Mouse (Mus musculus) liver, embryonic 11.5 days (tissue): Measurements from ENCODE around the gene Gabbr2. TPM values are rescaled to one million over a fixed set of nuclear protein-coding genes. Genes with fewer than 3 reads are reported as not detected.

Source experiments
- ATAC-seq: fragments of 200-750 bp; cut with Nextera tagmentation; replicated peaks from 2 replicates; pipeline ENCODE4 v1.8.0; 2017; ENCODE audit warnings: moderate number of reproducible peaks, mild to moderate bottlenecking, moderate TSS enrichment, moderate library complexity; ENCODE audit not compliant: low FRiP score
- DNase-seq: peaks from one replicate; pipeline ENCODE4 v3.0.0-alpha.2; 2017; ENCODE audit warnings: low spot score
- H3K27ac ChIP-seq: fragments of 300-500 bp; sonication (generic); 2 replicates; pipeline ENCODE4 v1.5.1; 2014; ENCODE audit warnings: mild to moderate bottlenecking, low read depth, low read length, control low read depth
- H3K27me3 ChIP-seq: fragments of 300-500 bp; sonication (generic); replicated peaks from 2 replicates; pipeline ENCODE4 v1.6.1; 2014; ENCODE audit warnings: low read length, mixed read lengths; ENCODE audit not compliant: control insufficient read depth, insufficient read depth
- H3K36me3 ChIP-seq: fragments of 300-500 bp; sonication (generic); 2 replicates; pipeline ENCODE4 v1.6.1; 2014; ENCODE audit warnings: mild to moderate bottlenecking, low read length, moderate library complexity, mixed read lengths; ENCODE audit not compliant: control insufficient read depth, insufficient read depth
- H3K4me1 ChIP-seq: fragments of 300-500 bp; sonication (generic); replicated peaks from 2 replicates; pipeline ENCODE4 v1.6.1; 2014; ENCODE audit warnings: low read length, mixed read lengths; ENCODE audit not compliant: control insufficient read depth, insufficient read depth
- H3K4me2 ChIP-seq: fragments of 300-500 bp; sonication (generic); 2 replicates; pipeline ENCODE4 v1.6.1; 2014; ENCODE audit warnings: mild to moderate bottlenecking, control low read depth, moderate library complexity
- H3K4me3 ChIP-seq: fragments of 300-500 bp; sonication (generic); 2 replicates; pipeline ENCODE4 v1.5.1; 2014; ENCODE audit warnings: low read depth, low read length, control low read depth
- H3K9ac ChIP-seq: fragments of 300-500 bp; sonication (generic); 2 replicates; pipeline ENCODE4 v1.6.1; 2014; ENCODE audit warnings: low read depth, low read length, control low read depth
- H3K9me3 ChIP-seq: fragments of 300-500 bp; sonication (generic); 2 replicates; pipeline ENCODE4 v1.6.1; 2016; ENCODE audit warnings: low read length, inconsistent platforms, mixed read lengths; ENCODE audit not compliant: control insufficient read depth
- WGBS: fragments of 180-500 bp; shearing (Covaris S2); extraction: QIAGEN DNeasy Blood & Tissue Kit; methylation state at CpG from one replicate; pipeline ENCODE4 v1.1.7; 2014; 5-methylcytosine and 5-hydroxymethylcytosine counted together
- polyA plus RNA-seq: library from polyadenylated mRNA; unstranded; fragments of >200 nt; fragmentation: Nextera tagmentation; extraction: Ambion mirVana; gene quantifications from 2 replicates; pipeline ENCODE4 v1.2.1, GENCODE M21; 2014

The Gabbr2 gene
- polyA plus RNA-seq, 1 experiment from 2014 or later = 0.19 TPM

DNA sequence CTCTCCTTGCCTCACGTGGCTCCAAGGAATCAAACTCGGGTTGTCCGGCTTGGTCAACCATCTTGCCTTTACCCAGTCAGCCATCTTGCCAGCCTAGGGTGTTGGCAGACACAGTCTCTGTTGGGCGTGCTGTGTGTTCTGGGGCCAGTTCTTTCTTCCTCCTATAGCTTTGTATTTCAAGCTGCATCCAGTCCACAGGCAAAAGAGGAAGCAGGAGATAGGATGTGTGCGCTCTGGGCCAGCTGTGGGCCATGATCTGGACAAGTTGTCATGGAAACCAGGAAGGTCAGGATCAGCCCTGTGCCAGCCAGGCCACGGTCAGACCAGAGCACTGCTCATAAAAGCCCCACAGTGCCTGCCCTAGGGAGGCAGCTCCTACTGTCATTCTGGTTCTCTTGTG lies 74.9 kb downstream of the Gabbr2 start:
- Histone ChIP-seq H3K27ac (no peak overlapping the region), H3K36me3 (no peaks in the 10 kb centered on the region), H3K4me3 (no peak overlapping the region), H3K27me3 (no peaks in the 10 kb centered on the region), H3K9ac (no peak overlapping the region), H3K4me1 (no peaks in the 10 kb centered on the region), H3K4me2 (no peak overlapping the region), H3K9me3 (no peaks in the 10 kb centered on the region)
- WGBS = 63% methylated on average over 6 of the region's 6 CpGs
- ATAC-seq = no peak
- no peak for DNase-seq

DNA sequence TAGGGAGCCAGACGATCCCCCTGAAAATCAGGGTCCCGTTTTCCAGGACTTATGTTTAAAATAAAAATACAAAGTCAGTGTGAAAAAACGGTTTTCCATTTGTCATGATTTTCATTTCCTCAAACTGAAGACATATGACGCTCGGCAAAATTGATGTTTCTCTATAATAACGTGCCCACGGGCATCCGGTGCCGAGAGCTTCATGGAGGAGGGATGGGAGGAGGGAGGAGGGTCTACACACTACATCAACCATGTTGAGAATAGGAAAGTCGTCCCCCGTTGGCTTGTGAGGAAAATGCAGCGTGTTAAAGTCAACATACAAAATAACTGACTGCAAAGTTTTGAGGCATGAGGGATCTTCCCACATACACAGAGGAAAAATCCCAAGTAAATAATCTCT lies 75.7 kb downstream of the Gabbr2 start:
- Histone ChIP-seq H3K27ac (no peak overlapping the region), H3K4me3 (no peak overlapping the region), H3K9ac (no peak overlapping the region), H3K36me3 (no peaks in the 10 kb centered on the region), H3K27me3 (no peaks in the 10 kb centered on the region), H3K9me3 (no peaks in the 10 kb centered on the region), H3K4me1 (no peaks in the 10 kb centered on the region), H3K4me2 (no peak overlapping the region)
- 85% methylated on average over 12 of the region's 12 CpGs for WGBS
- ATAC-seq (no peak), DNase-seq (no peak)

DNA sequence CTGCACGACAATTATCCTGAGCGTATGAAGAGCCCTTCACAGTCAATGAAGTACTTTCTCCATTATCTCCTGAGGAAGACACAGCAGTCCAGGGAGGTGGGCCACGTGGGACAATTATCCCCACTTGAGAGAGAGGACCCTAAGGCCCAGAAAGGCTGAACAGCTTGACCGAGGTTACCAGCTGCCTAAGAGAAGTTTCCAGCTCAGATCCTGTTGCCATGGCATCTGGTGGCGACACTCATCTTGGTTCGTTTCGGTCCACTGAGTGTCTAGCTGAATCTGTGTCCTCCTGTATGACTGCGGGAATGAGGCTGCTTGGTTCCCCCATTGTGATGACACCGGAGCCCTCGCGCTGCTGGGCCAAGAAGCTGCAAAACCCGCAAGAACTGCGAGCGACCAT lies 76.2 kb downstream of the Gabbr2 start:
- Histone ChIP-seq H3K4me1 (no peaks in the 10 kb centered on the region), H3K27ac (no peak overlapping the region), H3K4me3 (no peak overlapping the region), H3K4me2 (no peak overlapping the region), H3K27me3 (no peaks in the 10 kb centered on the region), H3K9ac (no peak overlapping the region), H3K36me3 (no peaks in the 10 kb centered on the region), H3K9me3 (no peaks in the 10 kb centered on the region)
- ATAC-seq (no peak), DNase-seq (no peak)
- 87% methylated on average over 14 of the region's 14 CpGs for WGBS

DNA sequence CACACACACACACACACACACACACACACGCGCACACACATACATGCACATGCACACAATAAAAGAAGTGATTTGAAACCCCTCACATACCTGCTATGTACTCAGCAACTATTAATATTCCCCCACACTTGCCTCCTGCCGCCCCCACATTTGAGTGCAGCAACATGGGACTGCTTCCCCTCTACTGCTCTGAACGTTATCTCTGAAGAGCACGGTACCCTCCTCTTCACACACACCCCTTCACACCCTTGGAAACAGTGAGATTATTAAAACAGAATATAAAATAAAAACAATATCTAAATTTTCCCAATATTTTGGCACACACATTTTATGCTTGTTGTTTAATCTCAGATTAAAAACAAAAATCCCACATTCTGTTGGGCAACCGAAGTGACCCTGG lies 77.1 kb downstream of the Gabbr2 start:
- ATAC-seq = no peak; the same call in 1 of the 2 replicates
- Histone ChIP-seq H3K9ac (no peak overlapping the region), H3K27ac (no peak overlapping the region), H3K4me3 (no peak overlapping the region), H3K4me1 (no peaks in the 10 kb centered on the region), H3K9me3 (no peaks in the 10 kb centered on the region), H3K36me3 (no peaks in the 10 kb centered on the region), H3K27me3 (no peaks in the 10 kb centered on the region), H3K4me2 (no peak overlapping the region)
- DNase-seq = no peak
- WGBS = 71% methylated on average over 6 of the region's 6 CpGs

DNA sequence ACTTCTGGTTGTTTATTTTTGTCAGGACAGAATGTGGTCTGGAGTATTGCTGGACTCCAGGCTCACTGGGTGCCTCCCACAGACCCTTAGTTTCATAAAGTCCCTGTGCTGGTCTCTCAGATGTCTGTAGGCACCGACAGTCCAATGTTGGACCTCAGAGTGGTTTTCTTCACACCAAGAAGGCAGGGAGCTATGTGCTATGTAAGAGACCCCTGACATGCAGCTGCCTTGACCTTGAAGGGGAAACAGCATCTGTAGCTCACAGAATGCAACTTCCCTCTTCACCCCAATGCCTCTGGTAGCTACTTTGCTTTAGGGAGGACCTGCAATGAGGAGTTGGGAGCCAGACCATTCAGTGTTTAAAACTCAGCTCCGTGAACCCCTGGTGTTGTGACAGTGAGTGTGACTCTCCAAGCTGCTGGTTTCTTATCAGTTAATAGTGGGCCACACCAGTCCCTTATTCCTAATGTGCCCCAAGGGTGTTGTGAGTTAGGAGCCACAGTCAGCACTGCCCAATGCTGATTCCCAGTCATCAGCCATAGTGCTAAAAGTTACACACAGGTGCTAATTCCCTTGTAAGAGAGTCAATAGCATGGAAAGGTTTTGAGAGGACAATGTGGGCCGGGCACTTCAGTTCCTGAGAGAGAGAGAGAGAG lies 85.5 kb downstream of the Gabbr2 start:
- Histone ChIP-seq H3K27me3 (no peaks in the 10 kb centered on the region), H3K4me1 (peaks cover 29% of the 10 kb centered on the region), H3K9ac (no peak overlapping the region), H3K27ac (no peak overlapping the region), H3K9me3 (peaks cover 3% of the 10 kb centered on the region; the same call in 1 of the 2 replicates), H3K4me2 (no peak overlapping the region), H3K4me3 (no peak overlapping the region), H3K36me3 (no peaks in the 10 kb centered on the region)
- WGBS = 57% methylated on average over 3 of the region's 3 CpGs
- ATAC-seq = peak; percentile 61
- no peak for DNase-seq

DNA sequence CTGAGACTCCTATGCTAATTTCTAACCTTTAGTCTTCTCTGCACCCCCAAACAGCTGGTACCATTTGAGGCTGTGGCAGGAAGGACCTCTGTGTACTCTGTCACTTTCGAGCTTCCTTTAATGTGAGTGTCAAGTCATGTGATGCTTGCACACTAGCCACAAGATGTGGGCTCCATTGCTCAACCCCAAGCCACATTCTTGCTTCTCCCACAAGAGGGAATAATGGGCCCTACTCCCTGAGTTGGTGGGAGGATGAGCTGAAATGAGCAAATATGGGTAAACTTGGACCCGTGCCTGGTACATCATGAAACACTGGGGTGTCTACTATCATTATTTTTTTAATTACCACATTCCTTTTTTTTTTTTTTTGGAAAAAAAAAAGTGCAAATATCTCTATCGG lies 86.5 kb downstream of the Gabbr2 start:
- no peak overlapping the region for H3K9ac ChIP-seq
- no peak overlapping the region for H3K4me2 ChIP-seq
- 59% methylated on average over 3 of the region's 3 CpGs for WGBS
- H3K27me3 ChIP-seq = no peaks in the 10 kb centered on the region
- no peak overlapping the region for H3K4me3 ChIP-seq
- peaks cover 3% of the 10 kb centered on the region; the same call in 1 of the 2 replicates for H3K9me3 ChIP-seq
- no peak overlapping the region for H3K27ac ChIP-seq
- no peaks in the 10 kb centered on the region for H3K36me3 ChIP-seq
- no peak for ATAC-seq
- peaks cover 29% of the 10 kb centered on the region for H3K4me1 ChIP-seq
- DNase-seq = no peak

DNA sequence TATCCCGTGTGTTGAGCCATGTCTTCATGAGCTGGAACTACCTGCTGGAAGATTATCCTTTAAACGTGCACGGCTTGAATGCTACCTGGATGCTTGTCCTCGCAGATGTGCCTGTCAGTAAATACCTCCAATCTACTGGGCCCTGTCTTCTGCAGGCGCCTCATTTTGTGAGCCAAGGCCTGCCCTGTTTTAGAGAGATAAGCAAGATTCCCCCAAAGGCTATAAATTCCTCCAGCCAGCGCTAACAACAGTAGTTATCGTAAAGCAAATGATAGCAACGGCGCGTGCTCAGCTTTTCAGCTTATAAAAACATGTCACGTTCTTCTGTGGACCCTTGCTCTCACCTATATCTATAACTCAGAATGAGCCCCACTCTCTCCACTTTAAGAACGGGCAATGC lies 87.5 kb downstream of the Gabbr2 start:
- WGBS = 32% methylated on average over 12 of the region's 12 CpGs
- peak; percentile 33 for DNase-seq
- Histone ChIP-seq H3K4me2 (peak overlapping the region; percentile 31), H3K27ac (peak overlapping the region; percentile 71), H3K36me3 (no peaks in the 10 kb centered on the region), H3K9ac (no peak overlapping the region), H3K4me3 (no peak overlapping the region), H3K9me3 (peaks cover 3% of the 10 kb centered on the region; the same call in 1 of the 2 replicates), H3K27me3 (no peaks in the 10 kb centered on the region), H3K4me1 (peaks cover 29% of the 10 kb centered on the region)
- peak; percentile 86 for ATAC-seq

DNA sequence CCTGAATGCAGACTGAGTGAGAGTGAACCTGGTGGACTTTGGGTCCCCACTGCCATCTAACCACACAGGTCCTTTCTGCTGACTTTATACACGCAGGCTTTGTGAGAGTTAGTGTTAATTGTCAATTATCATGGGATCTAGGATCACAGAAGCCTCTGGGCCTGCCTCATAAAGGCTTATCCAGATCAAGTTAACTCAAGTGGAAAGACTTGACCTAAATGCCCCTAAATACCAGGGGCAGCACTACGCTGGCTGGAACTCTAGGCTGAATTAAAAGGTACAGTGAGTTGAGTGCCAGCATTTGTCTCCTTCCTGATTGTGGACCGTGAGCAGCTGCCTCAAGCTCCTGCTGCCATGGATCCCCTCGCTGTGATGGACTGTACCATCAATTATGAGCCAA lies 93.1 kb downstream of the Gabbr2 start:
- DNase-seq (no peak), ATAC-seq (no peak)
- WGBS = 75% methylated on average over 4 of the region's 4 CpGs
- Histone ChIP-seq H3K36me3 (no peaks in the 10 kb centered on the region), H3K27ac (no peak overlapping the region), H3K4me3 (no peak overlapping the region), H3K9ac (no peak overlapping the region), H3K27me3 (0 out of 2 replicates have a peak, but pooled peaks cover 2% of the 10 kb centered on the region), H3K9me3 (no peaks in the 10 kb centered on the region), H3K4me1 (peaks cover 2% of the 10 kb centered on the region), H3K4me2 (no peak overlapping the region)

DNA sequence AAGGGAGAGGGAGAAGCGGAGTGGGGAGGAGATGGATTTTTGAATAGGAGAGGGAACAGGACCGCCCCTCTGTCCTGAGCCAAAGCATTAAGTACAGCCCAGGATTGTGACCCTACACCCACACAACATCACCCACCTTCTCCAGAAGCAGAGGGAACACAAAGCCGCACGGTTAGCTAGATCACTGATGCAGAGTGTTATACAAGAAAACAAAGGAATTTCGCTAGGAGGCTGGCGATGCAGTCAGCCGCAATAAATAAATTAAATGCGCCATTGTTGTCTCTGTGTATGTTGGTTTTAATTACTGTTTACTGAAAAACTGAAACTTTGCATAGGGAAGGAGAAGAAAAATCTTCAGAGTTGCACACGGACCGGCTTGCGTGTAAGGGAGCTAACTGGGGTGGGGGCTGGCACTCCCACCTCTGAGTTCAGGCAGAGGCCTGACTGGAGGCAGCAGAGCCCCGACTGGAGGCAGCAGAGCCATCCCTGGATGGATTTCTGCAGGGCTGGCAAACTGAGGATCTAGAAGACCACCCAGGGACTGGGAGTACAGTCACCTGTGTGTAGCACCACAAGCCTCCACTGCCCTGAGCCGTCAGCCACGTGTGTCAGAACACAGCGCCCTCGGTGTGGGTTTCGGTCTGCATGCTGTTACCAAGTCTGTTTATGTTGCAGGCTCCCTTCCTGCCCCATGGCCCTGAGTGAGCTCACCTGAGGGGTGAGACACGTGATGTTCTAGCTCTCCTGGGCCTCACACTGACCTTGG lies 93.9 kb downstream of the Gabbr2 start:
- Histone ChIP-seq H3K4me3 (no peak overlapping the region), H3K9me3 (no peaks in the 10 kb centered on the region), H3K27me3 (0 out of 2 replicates have a peak, but pooled peaks cover 2% of the 10 kb centered on the region), H3K27ac (no peak overlapping the region), H3K4me1 (no peaks in the 10 kb centered on the region), H3K36me3 (no peaks in the 10 kb centered on the region), H3K4me2 (no peak overlapping the region), H3K9ac (no peak overlapping the region)
- no peak for DNase-seq
- 84% methylated on average over 18 of the region's 18 CpGs for whole genome bisulfite sequencing
- ATAC-seq = no peak
